Mouse (Mus musculus) liver, adult 2 months (tissue): Measurements from ENCODE around the gene Tsc22d3. TPM values are rescaled to one million over a fixed set of nuclear protein-coding genes. Genes with fewer than 3 reads are reported as not detected.

Source experiments
- DNase-seq: peaks from one replicate; pipeline ENCODE4 v3.0.0-alpha.2; 2011; ENCODE audit warnings: low read depth, low spot score; ENCODE audit errors: extremely low read depth
- H3K27ac ChIP-seq: fragments of 200-500 bp; replicated peaks from 2 replicates; pipeline ENCODE4 v1.5.1; 2012; ENCODE audit warnings: low read depth, mild to moderate bottlenecking, control low read depth, inconsistent platforms, low read length; ENCODE audit not compliant: insufficient read depth
- H3K27me3 ChIP-seq: fragments of 200-500 bp; 2 replicates; pipeline ENCODE4 v1.6.1; 2012; ENCODE audit warnings: mild to moderate bottlenecking, moderate library complexity, low read length, inconsistent platforms; ENCODE audit not compliant: control insufficient read depth, insufficient read depth
- H3K36me3 ChIP-seq: fragments of 200-500 bp; 2 replicates; pipeline ENCODE4 v1.6.1; 2012; ENCODE audit warnings: low read length, inconsistent platforms; ENCODE audit not compliant: control insufficient read depth, insufficient read depth
- H3K4me1 ChIP-seq: fragments of 200-500 bp; 2 replicates; pipeline ENCODE4 v1.6.1; 2011; ENCODE audit warnings: low read length; ENCODE audit not compliant: control insufficient read depth, insufficient read depth
- H3K4me3 ChIP-seq: fragments of 200-500 bp; 2 replicates; pipeline ENCODE4 v1.5.1; 2011; ENCODE audit warnings: low read depth, mild to moderate bottlenecking, control low read depth, low read length, moderate library complexity; ENCODE audit not compliant: insufficient read depth
- H3K79me2 ChIP-seq: fragments of 200-500 bp; 2 replicates; pipeline ENCODE4 v1.6.1; 2012; ENCODE audit warnings: inconsistent platforms, mild to moderate bottlenecking, low read length, moderate library complexity; ENCODE audit not compliant: control insufficient read depth, insufficient read depth
- H3K9ac ChIP-seq: fragments of 200-500 bp; 2 replicates; pipeline ENCODE4 v1.6.1; 2012; ENCODE audit warnings: low read depth, mild to moderate bottlenecking, control low read depth, inconsistent platforms, low read length
- CTCF ChIP-seq: fragments of 200-500 bp; IDR thresholded peaks from 2 replicates; pipeline ENCODE4 v1.5.1; 2011; ENCODE audit warnings: low read depth, low read length, control low read depth
- POLR2A ChIP-seq: fragments of 200-500 bp; IDR thresholded peaks from 2 replicates; pipeline ENCODE4 v1.6.1; 2011; ENCODE audit warnings: low read length, control low read depth; ENCODE audit not compliant: insufficient read depth; ENCODE audit errors: extremely low read depth
- WGBS: fragments of 180-500 bp; shearing (Covaris S2); methylation state at CpG from one replicate; pipeline ENCODE4 v1.1.7; 2018; 5-methylcytosine and 5-hydroxymethylcytosine counted together
- polyA plus RNA-seq: library from polyadenylated mRNA; depleted of rRNA; stranded (reverse); fragments of >200 nt; gene quantifications from 2 replicates; pipeline ENCODE4 v1.2.3, GENCODE M21; 2012
- total RNA-seq: library from RNA; depleted of rRNA; stranded (reverse); fragments of >200 nt; gene quantifications from 2 replicates; pipeline ENCODE4 v1.2.3, GENCODE M21; 2014

Tsc22d3 gene
- total and polyA plus RNA-seq, 2 experiments: 56.1 to 194 TPM

- H3K4me1 ChIP-seq: peaks cover 4% of the 10 kb centered on the region; the same call in 1 of the 2 replicates
- H3K9ac ChIP-seq: no peak overlapping the region
- H3K36me3 ChIP-seq: peaks cover 2% of the 10 kb centered on the region; the same call in 1 of the 2 replicates
- H3K4me3 ChIP-seq: no peak overlapping the region
- peaks cover 9% of the 10 kb centered on the region for H3K79me2 ChIP-seq
- no peaks in the 10 kb centered on the region for H3K27me3 ChIP-seq
- no peak for DNase-seq
- WGBS: 58% methylated on average over 4 of the region's 4 CpGs
- no peak overlapping the region for H3K27ac ChIP-seq
- TF ChIP-seq CTCF (no peak), POLR2A (no peak)
Measured at GRCm38 (mm10) chrX:140601311-140601710, 852 bp upstream of the Tsc22d3 start.

GRCm38 (mm10) chrX:140599561-140600409, 674 bp downstream of the Tsc22d3 start:
- peak overlapping the region; percentile 97 for H3K9ac ChIP-seq
- 2% methylated on average over 57 of the region's 78 CpGs for WGBS
- peaks cover 9% of the 10 kb centered on the region for H3K79me2 ChIP-seq
- H3K27ac ChIP-seq: peak overlapping the region; percentile 92
- peaks cover 5% of the 10 kb centered on the region for H3K36me3 ChIP-seq
- TF ChIP-seq POLR2A (no peak), CTCF (no peak)
- no peak for DNase-seq
- H3K4me1 ChIP-seq: peaks cover 4% of the 10 kb centered on the region; the same call in 1 of the 2 replicates
- H3K27me3 ChIP-seq: no peaks in the 10 kb centered on the region
- peak overlapping the region; percentile 92 for H3K4me3 ChIP-seq

- Histone ChIP-seq H3K9ac (peak overlapping the region; percentile 97), H3K27ac (peak overlapping the region; percentile 91)
- DNase-seq: peak; percentile 42
Measured at GRCm38 (mm10) chrX:140598850-140599560, 1.5 kb downstream of the Tsc22d3 start.

GRCm38 (mm10) chrX:140598194-140598849, 2.1 kb downstream of the Tsc22d3 start:
- DNase-seq: no peak
- Histone ChIP-seq H3K27me3 (no peaks in the 10 kb centered on the region), H3K9ac (peak overlapping the region; percentile 97)

More at GRCm38 (mm10) chrX:140598850-140599560, 1.5 kb downstream of the Tsc22d3 start:
- H3K36me3 ChIP-seq: peaks cover 5% of the 10 kb centered on the region
- peaks cover 9% of the 10 kb centered on the region for H3K79me2 ChIP-seq
- H3K4me3 ChIP-seq: peak overlapping the region; percentile 92
- H3K27me3 ChIP-seq: no peaks in the 10 kb centered on the region
- peak; percentile 68 for TF ChIP-seq POLR2A
- no peak for TF ChIP-seq CTCF
- H3K4me1 ChIP-seq: peaks cover 4% of the 10 kb centered on the region; the same call in 1 of the 2 replicates
- WGBS: 1% methylated on average over 16 of the region's 109 CpGs

GRCm38 (mm10) chrX:140591176-140591575, 9.3 kb downstream of the Tsc22d3 start:
- DNase-seq: peak; percentile 81
- TF ChIP-seq POLR2A (no peak), CTCF (no peak)
- H3K79me2 ChIP-seq: no peaks in the 10 kb centered on the region

More at GRCm38 (mm10) chrX:140598194-140598849, 2.1 kb downstream of the Tsc22d3 start:
- Histone ChIP-seq H3K27ac (peak overlapping the region; percentile 23; the same call in 1 of the 2 replicates), H3K79me2 (peaks cover 9% of the 10 kb centered on the region), H3K36me3 (peaks cover 5% of the 10 kb centered on the region), H3K4me3 (peak overlapping the region; percentile 92), H3K4me1 (peaks cover 4% of the 10 kb centered on the region; the same call in 1 of the 2 replicates)
- 9% methylated on average over 32 of the region's 48 CpGs for WGBS
- no peak for TF ChIP-seq POLR2A
- TF ChIP-seq CTCF: no peak

More at GRCm38 (mm10) chrX:140591176-140591575, 9.3 kb downstream of the Tsc22d3 start:
- WGBS: 27% methylated on average over 3 of the region's 3 CpGs
- Histone ChIP-seq H3K4me3 (no peak overlapping the region), H3K27ac (peak overlapping the region; percentile 67), H3K27me3 (no peaks in the 10 kb centered on the region), H3K36me3 (peaks cover 30% of the 10 kb centered on the region), H3K4me1 (peaks cover 5% of the 10 kb centered on the region; the same call in 1 of the 2 replicates), H3K9ac (no peak overlapping the region)
